Mouse (Mus musculus) T-helper 2 cell (primary cell): Measurements from ENCODE around the gene 1110017D15Rik.

ENCODE experiments used
- in situ Hi-C: fragments of 300-600 bp; cut with MboI, MseI; formaldehyde crosslinking; loops from one replicate; pipeline ENCODE4 v1.15.1; 2025; ENCODE audit warnings: high pct_unique_total_duplicates

Gene 1110017D15Rik

DNA sequence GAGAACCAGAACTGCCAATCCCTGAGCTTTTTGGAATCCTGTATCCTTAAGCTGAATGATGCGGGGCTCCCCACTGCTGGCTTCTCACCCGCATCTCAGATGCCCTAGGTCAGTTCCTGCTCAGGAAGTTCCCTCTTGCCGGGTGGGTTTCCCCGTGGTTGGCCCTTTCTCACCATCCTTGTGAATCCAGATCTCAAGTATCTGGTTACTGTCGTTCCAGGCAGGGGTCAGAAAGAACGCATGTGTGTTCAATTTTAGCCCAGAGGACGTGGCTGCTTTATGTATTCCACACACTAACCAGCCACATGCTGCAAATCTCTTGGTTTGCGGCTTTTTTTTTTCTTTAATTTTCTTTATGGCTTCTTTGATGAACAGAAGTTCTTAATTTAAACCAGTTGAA, 3.4 kb downstream of the 1110017D15Rik start:
- in situ Hi-C loops, result no loop called here

DNA sequence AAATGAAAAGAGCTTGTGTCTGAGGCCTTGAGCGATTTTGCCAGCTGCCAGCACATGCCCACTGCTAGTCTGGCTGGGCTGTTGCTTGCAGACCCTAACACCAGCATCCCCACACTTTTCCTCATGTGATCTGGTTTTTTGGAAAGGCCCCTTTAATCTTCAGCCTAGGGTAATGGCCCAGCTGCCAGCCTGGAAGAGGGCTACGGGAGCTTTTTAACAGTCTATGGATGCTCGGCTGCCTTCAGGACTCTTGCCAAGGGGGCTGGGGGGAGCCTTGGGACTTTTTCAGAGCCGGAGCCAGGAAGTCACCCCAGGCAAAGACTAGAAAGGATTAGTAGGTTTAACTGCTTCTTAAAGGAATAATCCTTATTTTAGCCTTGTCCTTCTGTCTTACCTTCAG, 3.8 kb downstream of the 1110017D15Rik start:
- in situ Hi-C loops, result no loop called here

DNA sequence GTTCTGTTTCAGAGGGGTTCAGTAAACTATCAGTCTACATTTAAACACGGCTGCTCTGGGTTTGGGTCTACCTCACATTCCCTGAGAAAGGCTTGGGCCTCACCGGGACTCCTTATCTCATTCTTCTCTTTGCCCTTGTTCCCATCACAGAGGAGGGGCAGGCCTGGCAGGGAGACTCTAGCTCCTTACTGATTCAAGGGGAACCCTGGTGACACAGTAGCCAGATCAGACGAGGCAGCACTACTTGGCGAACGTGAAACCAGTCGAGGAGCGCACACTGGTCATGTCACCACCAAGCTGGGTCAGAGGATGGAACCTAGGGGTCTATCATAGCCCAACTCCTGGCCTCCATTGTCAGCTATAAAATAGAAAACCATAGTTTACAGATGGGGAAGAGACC, 9.1 kb downstream of the 1110017D15Rik start:
- in situ Hi-C loops, result no loop called here

DNA sequence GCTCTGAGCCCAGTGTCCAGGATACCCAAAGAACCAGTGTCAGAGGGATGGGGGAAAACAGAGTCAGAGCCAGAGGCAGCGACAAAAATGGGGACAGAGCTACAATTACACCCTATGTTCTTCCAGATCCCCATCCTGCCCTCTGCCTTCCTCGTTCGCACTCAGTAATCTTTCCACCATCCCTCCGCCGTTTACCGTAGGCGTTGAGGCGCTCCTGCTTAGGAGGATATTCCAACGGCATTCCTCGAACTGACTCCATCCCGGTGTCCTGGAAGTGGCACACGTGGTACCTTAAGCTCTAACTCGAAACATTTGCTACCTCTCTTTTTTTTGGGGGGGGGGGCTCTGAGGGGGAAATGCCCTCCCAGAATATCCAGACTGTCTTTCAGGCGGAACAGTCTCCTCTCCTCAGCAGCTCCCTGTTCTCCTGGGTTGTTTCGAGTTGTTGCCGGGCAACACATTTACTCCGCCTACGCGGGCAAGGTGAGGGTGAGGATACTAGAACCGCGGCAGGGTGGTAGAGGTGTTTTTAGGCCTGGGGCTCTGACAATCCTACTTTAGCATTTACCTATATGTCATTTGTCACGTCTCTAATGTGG, 9.7 kb downstream of the 1110017D15Rik start:
- in situ Hi-C loops, result no loop called here

DNA sequence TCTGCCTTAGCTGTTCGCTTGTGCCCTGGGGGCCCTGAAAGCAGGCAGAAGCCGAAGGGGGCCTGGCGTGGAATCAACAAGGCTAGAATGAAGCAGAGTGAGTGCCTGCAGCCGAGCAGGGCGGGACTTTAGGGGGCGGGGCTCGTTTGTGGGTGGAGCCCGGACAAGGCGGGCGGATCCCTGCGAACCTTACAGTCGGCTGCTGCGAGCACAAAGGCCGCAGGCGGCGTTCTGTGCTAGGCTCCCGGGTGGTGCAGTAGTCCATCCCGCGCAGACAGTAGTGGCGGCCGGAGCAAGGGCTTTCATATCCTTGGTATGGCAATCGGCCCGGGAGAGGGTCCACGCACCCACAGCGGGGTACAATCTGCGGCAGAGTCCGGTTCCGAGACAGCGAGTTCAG, 10.2 kb downstream of the 1110017D15Rik start:
- in situ Hi-C loops, result no loop called here

DNA sequence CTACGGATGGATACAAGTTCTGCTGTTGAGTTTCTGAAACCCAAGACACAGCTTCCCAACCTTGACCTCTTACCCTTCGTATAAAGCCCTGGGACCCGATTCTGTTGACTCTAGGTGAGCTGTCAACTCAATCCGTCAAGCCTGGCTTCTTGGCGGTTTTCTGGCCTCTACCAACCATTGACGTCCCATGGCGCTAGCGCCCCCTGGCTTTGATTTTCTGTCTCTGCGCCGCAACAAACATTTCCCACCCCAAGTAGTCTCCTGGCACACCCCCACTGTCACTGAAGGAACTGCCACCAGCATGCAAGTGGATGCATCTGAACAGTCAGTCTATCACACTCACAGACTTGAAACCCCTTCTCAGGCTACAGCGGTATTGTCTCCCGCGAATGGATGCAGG, 11.0 kb downstream of the 1110017D15Rik start:
- in situ Hi-C loops, result no loop called here

DNA sequence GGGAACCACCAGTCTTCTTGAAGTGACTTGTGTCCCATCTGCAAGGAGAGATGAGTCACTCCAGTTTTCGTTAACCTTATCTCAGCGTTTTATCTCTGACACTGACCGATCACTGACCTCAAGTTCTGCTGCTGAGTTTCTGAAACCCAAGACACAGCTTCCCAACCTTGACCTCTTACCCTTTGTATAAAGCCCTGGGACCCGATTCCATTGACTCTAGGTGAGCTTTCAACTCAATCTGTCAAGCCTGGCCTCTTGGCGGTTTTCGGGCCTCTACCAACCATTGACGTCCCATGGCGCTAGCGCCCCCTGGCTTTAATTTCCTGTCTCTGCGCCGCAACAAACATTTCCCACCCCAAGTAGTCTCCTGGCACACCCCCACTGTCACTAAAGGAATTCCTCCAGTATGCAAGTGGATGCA, 12.0 kb downstream of the 1110017D15Rik start:
- in situ Hi-C loops, result no loop called here

DNA sequence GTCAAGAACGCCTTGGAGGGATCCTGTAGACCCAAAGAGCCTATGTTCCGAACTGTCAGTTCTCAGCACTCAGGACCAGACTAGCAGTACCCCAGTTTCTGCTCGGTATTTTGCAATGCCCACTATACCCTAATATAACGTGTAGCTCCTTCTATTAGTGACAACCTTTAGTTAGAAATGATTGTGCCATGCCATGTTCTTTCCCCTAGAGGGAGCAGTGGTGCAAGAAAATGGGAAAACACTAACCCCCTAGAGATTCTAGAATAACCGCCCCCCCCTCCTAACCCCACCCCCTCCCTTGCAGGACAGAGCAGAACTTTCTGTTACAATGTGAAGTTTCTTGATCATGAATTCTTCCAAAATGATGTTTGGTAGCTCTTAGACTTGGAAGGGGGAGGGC, 12.8 kb downstream of the 1110017D15Rik start:
- in situ Hi-C loops, result loop anchor here (5.0 kb wide), 1 partner anchor 63 kb away; the partner anchor contains the start of genes Dnaic1 and Fam219a

DNA sequence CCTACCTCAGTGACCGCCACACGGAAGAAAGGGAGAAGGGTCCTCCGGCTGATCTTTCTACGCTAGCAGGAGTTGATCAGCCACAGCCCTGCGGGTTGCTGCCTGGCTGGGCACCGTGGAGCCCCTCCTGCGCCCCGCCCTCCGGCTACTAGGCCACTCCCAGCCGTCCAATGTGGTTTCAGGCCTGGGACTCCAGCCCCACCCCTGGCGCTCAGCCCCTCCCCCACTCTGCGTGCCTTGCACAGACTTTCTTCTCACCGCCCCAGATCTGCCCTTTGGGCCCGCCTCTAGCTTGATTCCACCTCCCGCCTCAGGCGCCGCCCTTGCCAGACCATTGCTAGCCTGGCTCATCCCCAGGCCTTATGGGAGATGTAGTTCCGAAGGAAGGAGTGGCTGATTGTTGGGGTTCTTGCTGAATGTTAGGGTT, 14.1 kb downstream of the 1110017D15Rik start, which contains the start of gene AI464131:
TSS of gene AI464131 (minus strand) at position 91 of the 427 bp plus-strand sequence.
- in situ Hi-C loops, result loop anchor here (5.0 kb wide), 1 partner anchor 64 kb away; the partner anchor contains the start of genes Dnaic1 and Fam219a

DNA sequence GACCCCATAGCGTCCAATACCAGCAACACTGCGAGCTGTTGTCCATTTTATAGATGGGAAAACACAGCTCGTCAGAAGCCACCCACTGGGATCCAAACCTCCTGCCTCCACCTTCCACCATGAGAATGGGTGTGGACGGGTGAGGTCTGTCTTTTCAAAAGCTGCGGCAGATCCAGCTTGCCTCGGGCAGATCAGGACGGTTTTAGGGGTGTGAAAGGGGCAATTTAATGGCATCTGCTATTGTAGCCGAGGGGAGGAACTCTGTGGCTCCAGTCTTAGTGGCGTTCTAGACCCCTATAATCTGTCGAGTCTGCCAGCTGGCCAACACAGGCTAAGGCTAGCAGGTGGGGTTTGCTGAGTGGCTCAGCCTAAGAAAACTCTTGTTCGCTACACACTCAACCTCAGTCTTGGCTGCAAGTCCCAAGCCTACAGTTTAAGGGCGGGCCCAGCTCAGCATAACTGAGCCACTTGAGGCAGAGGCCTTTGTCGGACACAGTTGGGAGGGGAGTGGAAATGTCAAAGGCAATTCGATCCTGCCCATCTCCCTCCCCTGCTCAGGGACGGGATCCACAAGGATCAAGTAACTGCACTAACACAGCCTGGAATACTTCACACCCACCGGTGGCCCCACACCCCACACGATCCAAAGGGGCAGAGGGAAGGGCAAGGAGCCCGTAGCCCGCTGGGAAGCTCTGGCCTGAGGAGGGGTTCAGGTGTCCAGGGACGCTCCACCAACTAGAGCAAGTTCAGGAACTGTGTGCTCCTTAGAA, 14.8 kb downstream of the 1110017D15Rik start:
- in situ Hi-C loops, result loop anchor here (5.0 kb wide), 1 partner anchor 65 kb away; the partner anchor contains the start of genes Dnaic1 and Fam219a

DNA sequence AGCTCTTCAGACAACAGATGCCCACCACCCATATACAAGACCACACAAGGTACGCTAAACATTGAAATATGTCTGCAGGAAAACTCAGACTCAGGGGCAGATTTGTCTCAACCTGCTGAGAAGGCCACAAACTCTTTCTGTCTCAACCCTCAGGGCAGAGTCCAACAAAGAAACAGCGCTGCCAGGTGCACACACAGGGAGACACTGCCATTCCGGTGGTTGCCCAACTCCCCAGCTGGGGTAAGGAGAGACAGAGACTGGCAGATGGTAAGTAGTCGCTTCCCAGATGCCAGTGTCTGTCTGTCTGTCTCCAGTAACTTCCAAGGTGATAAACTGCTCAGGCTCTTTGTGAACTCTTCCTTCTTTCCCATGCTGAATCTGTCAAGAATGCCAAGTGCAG, 16.3 kb downstream of the 1110017D15Rik start:
- in situ Hi-C loops, result loop anchor here (5.0 kb wide), 1 partner anchor 67 kb away; the partner anchor contains the start of genes Dnaic1 and Fam219a

DNA sequence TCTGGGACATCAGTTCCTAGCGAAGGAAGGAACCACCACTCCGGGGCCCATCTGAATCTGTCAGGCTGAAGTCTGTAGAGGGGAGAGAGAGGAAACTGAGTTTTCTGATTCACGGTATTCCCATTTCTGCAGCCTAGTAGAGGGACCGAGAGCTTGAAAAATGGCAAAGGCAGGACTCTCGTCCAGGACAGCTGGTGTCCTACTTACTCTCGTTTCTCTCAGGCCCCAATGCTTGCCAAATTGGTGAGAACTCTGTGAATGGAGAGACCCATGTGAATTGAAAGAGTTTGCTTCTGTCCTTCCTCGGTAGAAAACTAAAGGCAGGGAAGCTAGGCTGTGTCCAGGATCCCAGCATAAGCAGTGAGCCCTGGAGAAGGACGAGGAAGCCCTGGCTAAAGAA, 17.5 kb downstream of the 1110017D15Rik start:
- in situ Hi-C loops, result loop anchor here (5.0 kb wide), 1 partner anchor 68 kb away; the partner anchor contains the start of genes Dnaic1 and Fam219a

DNA sequence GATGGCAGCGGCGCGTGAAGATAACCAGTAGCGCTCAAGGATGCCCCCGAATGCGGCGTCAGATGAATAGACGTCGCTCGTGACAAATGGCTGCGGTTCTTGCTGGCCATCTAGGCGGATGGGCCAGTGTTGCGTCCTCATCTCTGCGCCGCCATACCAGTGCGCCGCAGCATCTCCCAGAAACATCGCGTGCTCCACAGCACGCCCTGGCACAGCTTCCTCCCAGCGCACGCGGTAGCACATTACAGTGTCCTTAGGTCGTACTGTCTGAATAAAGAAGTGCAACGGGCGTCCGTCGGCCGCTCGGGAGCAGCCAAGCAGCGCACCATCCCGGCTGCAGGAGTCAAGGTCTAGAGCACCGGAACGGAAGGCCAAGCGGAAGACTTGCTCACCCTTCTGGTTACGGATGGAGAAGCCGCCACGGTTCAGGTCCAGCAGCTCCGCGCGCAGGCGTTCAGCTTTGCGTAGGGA, 18.2 kb downstream of the 1110017D15Rik start:
- in situ Hi-C loops, result no loop called here

DNA sequence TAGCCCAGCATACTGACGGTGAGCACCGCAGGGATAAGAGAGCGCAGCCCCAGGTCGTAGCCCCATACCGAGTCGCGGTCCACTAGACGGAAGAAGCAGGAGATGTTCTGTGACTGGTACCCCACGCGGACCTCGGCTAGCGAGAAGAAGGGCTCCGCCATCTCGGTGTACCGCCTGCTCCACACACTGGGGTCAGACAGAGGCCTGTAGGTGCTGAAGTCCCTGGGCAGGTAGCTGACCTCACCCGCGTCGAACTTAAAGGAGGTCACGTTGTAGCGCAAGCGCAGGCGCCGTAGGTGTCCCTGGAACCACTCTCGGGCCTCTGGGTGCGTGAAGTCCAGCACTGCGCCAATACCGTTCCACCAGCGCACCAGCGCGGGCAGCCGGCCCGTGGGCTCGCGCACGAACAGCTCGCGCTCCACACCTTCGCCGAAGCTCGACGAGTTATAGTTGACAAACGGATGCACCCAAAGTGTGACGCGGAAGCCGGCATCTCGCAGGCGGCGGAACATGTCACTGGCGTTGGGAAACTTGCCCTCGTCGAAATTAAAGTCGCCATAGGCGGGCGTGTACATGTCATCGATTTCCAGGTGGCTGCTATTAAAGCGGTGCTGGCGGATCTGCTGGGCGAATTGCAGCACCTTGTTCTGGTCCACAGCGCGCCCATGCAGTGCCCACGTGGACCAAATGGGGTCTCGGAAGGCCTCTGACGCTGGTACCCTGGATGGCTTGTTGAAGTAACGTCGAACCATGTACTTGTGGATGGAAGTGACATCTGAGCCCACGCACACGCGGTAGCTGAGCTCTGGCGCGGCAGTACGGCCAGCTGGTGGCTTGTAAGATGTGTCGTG, 18.9 kb downstream of the 1110017D15Rik start:
- in situ Hi-C loops, result no loop called here

DNA sequence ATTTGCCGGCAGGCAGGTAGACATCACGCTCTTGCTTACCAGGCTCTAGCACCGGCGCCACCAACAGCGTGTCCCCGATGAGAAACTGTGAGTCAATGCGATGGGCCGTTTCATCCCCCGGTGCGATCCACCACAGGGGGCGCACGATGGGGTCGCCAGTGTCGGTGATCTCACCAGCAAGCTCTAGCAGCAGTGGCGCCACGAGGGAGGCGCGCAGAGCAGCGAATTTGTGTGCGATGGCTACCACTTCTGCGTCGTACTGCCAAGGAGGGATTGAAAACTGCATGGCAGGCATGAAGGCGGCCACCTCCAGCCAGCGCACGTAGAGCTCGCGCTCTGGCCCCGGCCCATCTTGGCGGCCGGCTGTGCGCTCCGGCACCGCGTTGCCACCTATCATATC, 19.6 kb downstream of the 1110017D15Rik start:
- in situ Hi-C loops, result no loop called here

DNA sequence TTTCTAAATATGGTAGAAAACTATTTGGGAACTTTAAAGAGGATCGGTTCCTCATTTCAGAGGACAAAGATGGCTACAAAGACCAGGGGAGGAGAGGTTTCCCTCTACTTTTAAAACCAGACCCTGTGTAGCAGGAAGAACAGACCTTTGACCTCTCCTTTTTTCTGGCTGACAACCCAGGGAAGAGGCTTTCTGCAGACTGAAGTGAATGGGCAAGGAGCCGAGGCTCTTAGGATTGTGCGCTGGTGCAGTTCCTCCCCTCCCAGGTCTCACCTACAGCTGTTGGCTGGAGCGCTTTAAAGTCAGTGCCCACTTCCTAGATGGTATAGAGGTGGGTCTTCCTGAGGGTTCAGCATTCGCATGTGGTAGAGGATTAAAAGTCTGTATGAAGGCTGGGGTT, 20.1 kb downstream of the 1110017D15Rik start:
- in situ Hi-C loops, result no loop called here

DNA sequence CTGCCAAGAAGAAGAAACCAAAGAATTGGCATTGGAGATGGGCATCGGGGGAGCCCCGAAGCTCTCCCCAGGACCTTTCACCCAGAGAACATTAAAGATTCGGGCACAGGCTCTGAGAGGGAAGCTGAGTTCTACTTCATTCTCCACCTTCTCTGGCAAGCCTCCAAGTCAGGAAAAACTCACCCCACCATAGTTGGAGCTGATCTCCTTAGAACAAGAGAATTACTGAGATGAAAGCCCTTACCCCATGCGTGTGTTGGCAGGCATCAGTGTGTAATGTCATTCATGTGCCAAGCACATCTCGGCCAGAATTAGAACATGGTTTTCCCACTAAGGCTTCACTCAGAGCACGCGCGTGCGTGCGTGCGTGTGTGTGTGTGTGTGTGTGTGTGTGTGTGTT, 21.3 kb downstream of the 1110017D15Rik start:
- in situ Hi-C loops, result no loop called here

DNA sequence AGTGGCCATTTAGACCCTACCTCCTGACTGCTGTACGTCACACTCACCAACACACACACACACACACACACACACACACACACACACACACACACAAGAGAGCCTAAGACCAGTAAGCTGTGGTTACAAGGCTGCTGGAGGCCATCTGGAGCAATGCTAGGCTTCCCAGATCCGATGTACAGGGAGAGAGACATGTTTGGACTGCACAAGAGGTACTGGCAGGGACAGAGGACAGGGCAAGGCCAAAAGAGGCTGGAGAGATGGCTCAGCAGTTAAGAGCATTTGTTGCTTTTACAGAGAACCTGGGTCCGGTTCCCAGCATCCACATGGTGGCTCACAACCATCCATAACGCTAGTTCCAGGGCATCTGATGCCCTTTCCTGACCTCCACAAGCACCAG, 22.1 kb downstream of the 1110017D15Rik start:
- in situ Hi-C loops, result no loop called here

DNA sequence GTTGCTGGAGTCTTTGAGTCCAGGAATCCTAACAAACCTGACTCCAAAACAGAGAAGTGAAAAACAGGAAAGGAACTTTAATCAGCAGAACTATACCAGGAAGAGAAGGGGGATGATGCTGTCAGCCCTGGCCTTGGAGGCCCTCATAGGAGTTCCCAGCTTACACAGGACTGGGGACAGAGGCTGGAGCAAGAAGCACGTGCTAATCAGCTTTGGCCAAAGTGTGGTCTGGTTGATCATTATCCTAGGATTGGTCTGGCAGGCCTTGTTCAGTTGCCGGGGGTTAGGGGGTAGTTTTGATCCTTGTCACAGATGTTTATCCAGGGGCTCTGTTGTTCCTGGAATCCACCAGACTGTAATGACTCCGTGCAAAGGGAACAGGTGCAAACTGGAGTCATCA, 22.8 kb downstream of the 1110017D15Rik start:
- in situ Hi-C loops, result no loop called here

DNA sequence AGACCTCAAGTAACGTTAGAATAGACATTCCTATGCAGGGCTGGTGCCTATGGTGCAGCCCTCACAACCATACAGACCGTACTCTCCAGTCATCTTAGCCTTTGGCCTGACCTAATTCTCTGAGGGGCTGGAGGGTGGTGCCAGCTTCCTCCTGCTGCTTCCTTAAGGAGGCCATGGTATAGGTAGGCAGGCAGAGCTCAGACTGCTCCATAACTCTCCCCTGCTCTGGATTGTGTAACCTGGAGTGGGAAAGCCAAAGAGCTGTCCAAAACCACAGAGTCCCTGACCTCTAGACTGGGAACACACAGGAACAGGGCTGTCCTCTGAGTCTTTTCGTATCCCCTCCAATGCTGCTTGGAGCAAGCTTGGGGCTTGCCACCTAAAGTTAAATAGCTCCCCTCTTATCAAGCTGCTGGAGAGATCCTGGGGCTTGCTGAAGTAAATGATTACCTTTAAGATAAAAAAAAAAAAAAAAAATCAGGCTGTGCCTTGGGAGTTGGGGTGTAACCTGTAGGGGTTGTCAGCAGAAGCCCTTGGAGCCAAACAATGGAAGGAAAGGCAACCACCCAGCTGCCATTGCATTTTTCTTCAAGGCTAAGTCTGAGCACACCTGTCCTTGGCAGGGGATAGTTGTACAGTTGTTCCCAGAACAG, 23.5 kb downstream of the 1110017D15Rik start:
- in situ Hi-C loops, result no loop called here

DNA sequence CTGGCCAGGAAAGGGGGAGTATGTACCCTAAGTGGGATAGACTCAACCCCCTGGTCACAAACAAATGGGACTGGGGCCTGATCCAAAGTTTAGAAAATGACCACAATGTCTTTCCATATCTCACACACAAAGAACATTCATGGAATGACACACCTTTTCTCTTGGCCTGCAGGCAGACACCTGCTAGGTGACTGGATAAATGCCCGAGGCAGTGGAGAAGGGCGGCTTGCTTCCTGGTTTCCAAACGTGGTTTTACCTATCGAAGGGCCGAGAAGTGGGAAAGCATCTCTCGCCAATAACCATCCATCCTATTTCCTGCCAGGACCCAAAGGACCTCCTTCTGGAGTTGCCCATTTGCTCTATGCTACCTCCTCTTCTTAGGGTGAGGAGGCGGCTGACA, 24.2 kb downstream of the 1110017D15Rik start:
- in situ Hi-C loops, result no loop called here
